Mouse (Mus musculus): ENCODE data around the gene Uox. TPM values are rescaled to one million over a fixed set of nuclear protein-coding genes. Genes with fewer than 3 reads are reported as not detected.

Gene Uox
- polyA plus RNA-seq, 1 experiment, result not detected

DNA sequence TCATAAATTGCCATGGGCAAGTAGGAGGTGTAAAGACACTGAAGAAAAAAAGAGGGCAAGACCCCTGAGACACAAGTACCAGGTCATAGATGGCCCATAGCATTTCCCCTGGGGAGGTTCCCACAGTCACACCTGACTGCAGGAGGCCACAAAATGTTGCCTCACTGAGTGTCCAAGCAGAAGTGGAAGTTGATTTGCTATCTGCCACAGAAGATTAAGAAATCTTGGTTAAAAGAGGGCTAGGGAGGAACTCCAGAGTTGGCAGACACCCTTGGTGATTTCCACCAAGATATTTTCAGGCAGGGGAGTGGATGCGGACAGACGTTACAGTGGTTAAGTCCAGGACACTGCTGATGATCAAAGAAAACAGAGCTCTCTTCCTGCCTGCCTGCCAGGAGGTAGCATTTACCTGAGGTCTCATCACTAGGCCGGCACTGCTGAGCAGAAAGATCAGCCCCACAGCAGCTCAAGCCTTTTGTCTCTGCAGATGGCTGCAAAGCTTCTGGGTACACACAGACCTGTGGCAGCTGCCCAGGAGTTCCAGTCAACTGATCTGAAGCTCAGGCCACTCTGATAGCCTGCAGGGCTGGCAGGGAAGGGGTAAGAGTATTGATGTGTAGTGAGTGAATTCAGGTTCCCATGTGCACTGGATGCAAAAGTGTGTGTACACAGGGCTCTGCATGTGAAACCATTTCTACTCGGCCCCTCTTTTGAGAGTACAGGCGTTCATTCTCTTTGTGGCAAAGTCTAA lies 46.5 kb downstream of the Uox start:
- Histone ChIP-seq H3K4me1 (ENCODE audit: control insufficient read depth, insufficient read depth, low read length) (no peaks in the 10 kb centered on the region), H3K4me3 (ENCODE audit: insufficient read depth, low read length) (no peak overlapping the region), H3K27ac (ENCODE audit: insufficient read depth, low read length) (no peak overlapping the region)
- TF ChIP-seq POLR2A (IDR thresholded peaks at IDR 0.05; ENCODE audit: low read depth, low read length) (no peak), CTCF (IDR thresholded peaks at IDR 0.05; ENCODE audit: borderline replicate concordance, insufficient read depth, low read length) (no peak)

- Histone ChIP-seq H3K4me1 (ENCODE audit: control insufficient read depth, insufficient read depth, low read length) (no peaks in the 10 kb centered on the region), H3K4me3 (ENCODE audit: insufficient read depth, low read length) (no peak overlapping the region), H3K27ac (ENCODE audit: insufficient read depth, low read length) (no peak overlapping the region)
- TF ChIP-seq CTCF (IDR thresholded peaks at IDR 0.05; ENCODE audit: borderline replicate concordance, insufficient read depth, low read length), result no peak
- no peak for TF ChIP-seq POLR2A (IDR thresholded peaks at IDR 0.05; ENCODE audit: low read depth, low read length)
Measured at GRCm38 (mm10) chr3:146617946-146618345, 47.7 kb downstream of the Uox start.

DNA sequence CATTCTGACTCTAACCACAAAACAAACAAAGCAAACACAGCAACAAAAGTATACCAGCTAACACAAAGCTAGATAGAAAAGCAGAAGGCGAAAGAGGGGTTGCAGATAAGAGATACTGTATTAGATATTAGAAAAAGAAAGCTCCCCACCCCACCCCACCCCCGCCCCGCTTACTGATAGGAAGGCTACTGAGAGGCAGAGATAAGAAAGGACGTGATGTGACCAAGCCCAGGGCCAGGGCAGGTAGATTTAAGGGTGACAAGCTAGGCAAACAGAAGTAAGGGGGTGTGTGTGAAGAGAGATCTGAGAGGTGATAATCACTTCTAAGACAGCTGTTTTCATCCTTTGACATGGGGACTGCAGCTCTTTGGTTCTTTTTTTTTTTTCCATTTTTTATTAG lies 48.1 kb downstream of the Uox start:
- TF ChIP-seq CTCF (IDR thresholded peaks at IDR 0.05; ENCODE audit: borderline replicate concordance, insufficient read depth, low read length) (no peak), POLR2A (IDR thresholded peaks at IDR 0.05; ENCODE audit: low read depth, low read length) (no peak)
- Histone ChIP-seq H3K4me1 (ENCODE audit: control insufficient read depth, insufficient read depth, low read length) (no peaks in the 10 kb centered on the region), H3K4me3 (ENCODE audit: insufficient read depth, low read length) (no peak overlapping the region), H3K27ac (ENCODE audit: insufficient read depth, low read length) (no peak overlapping the region)

DNA sequence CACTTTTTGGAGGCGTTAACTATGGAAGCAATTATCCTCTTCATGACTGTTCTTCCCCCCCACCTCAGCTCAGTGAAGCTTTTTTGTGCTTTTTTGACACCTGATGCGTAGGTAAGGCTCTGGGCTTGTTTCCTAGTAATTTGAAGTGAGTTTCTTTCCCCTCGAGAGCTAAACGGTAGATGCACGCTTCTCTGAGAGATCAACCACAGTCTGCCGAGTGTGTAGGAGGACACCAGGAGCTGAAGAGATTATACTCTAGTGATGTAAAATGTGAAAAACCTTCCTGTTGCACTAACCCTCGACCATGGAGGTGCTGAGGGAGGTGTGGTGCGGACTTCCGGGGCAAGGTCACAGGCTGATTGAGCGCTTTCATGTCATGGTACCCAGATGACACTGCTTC lies 49.9 kb downstream of the Uox start:
- H3K4me3 ChIP-seq (ENCODE audit: insufficient read depth, low read length), result no peak overlapping the region
- no peaks in the 10 kb centered on the region for H3K4me1 ChIP-seq (ENCODE audit: control insufficient read depth, insufficient read depth, low read length)
- H3K27ac ChIP-seq (ENCODE audit: insufficient read depth, low read length), result no peak overlapping the region
- TF ChIP-seq POLR2A (IDR thresholded peaks at IDR 0.05; ENCODE audit: low read depth, low read length), result no peak
- no peak for TF ChIP-seq CTCF (IDR thresholded peaks at IDR 0.05; ENCODE audit: borderline replicate concordance, insufficient read depth, low read length)

DNA sequence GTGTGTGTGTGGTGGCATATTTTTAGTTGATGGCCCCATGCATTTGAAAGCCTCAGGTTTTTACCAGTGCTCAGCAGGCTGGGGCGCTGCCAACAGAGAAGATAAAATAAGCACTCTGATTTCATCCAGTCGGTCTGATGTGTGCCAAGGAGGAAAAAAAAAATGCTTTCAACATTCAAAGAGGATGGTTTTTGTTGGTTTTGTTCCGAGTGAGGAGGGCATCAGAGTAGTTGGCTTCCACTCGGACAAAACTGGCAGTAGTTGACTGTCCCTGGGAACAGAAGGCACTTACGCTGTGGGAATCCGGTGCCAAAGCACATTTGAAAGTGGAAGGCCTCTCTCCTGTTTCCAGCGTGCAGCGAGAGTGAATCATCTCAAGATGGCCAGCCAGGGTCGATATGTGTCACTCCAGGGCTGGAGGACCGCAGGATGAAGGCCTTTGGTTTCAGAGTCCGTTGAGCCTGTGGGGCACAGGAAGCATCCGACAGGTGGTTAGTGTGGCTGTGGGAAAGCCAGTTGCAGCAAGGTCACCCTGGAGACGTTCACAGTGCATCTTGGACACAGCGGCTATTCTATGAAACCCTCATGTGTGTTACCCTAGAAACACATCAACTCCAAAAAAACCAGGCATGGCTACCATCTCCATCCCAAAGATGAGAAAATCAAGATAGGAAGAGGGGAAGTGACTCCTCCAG lies 50.5 kb downstream of the Uox start:
- TF ChIP-seq POLR2A (IDR thresholded peaks at IDR 0.05; ENCODE audit: low read depth, low read length) (no peak), CTCF (IDR thresholded peaks at IDR 0.05; ENCODE audit: borderline replicate concordance, insufficient read depth, low read length) (no peak)
- no peak overlapping the region for H3K4me3 ChIP-seq (ENCODE audit: insufficient read depth, low read length)
- H3K4me1 ChIP-seq (ENCODE audit: control insufficient read depth, insufficient read depth, low read length), result no peaks in the 10 kb centered on the region
- no peak overlapping the region for H3K27ac ChIP-seq (ENCODE audit: insufficient read depth, low read length)

- Histone ChIP-seq H3K27ac (ENCODE audit: insufficient read depth, low read length) (no peak overlapping the region), H3K4me1 (ENCODE audit: control insufficient read depth, insufficient read depth, low read length) (no peaks in the 10 kb centered on the region), H3K4me3 (ENCODE audit: insufficient read depth, low read length) (no peak overlapping the region)
- no peak for TF ChIP-seq POLR2A (IDR thresholded peaks at IDR 0.05; ENCODE audit: low read depth, low read length)
- TF ChIP-seq CTCF (IDR thresholded peaks at IDR 0.05; ENCODE audit: borderline replicate concordance, insufficient read depth, low read length), result no peak
Measured at GRCm38 (mm10) chr3:146621966-146622365, 51.7 kb downstream of the Uox start.

GRCm38 (mm10) chr3:146625766-146626165 lies 55.5 kb downstream of the Uox start:
- Histone ChIP-seq H3K4me1 (ENCODE audit: control insufficient read depth, insufficient read depth, low read length) (no peaks in the 10 kb centered on the region), H3K27ac (ENCODE audit: insufficient read depth, low read length) (no peak overlapping the region), H3K4me3 (ENCODE audit: insufficient read depth, low read length) (no peak overlapping the region)
- no peak for TF ChIP-seq POLR2A (IDR thresholded peaks at IDR 0.05; ENCODE audit: low read depth, low read length)
- TF ChIP-seq CTCF (IDR thresholded peaks at IDR 0.05; ENCODE audit: borderline replicate concordance, insufficient read depth, low read length), result no peak

- H3K27ac ChIP-seq (ENCODE audit: insufficient read depth, low read length), result no peak overlapping the region
- no peaks in the 10 kb centered on the region for H3K4me1 ChIP-seq (ENCODE audit: control insufficient read depth, insufficient read depth, low read length)
- no peak overlapping the region for H3K4me3 ChIP-seq (ENCODE audit: insufficient read depth, low read length)
- TF ChIP-seq CTCF (IDR thresholded peaks at IDR 0.05; ENCODE audit: borderline replicate concordance, insufficient read depth, low read length), result no peak
Measured at GRCm38 (mm10) chr3:146628227-146628982, 58.2 kb downstream of the Uox start.

- no peak overlapping the region for H3K4me3 ChIP-seq (ENCODE audit: insufficient read depth, low read length)
- H3K27ac ChIP-seq (ENCODE audit: insufficient read depth, low read length), result no peak overlapping the region
- H3K4me1 ChIP-seq (ENCODE audit: control insufficient read depth, insufficient read depth, low read length), result no peaks in the 10 kb centered on the region
- TF ChIP-seq CTCF (IDR thresholded peaks at IDR 0.05; ENCODE audit: borderline replicate concordance, insufficient read depth, low read length), result no peak
- no peak for TF ChIP-seq POLR2A (IDR thresholded peaks at IDR 0.05; ENCODE audit: low read depth, low read length)
Measured at GRCm38 (mm10) chr3:146632506-146632905, 62.3 kb downstream of the Uox start.

Data from embryonic fibroblast, embryonic 13.5 days (primary cell).